Mouse (Mus musculus): ENCODE data around the gene Olfr165.
"Not testable (repeated sequence)": the region's sequence is repeated elsewhere in the genome, so short reads cannot be mapped to it uniquely, and the experiment has no call there.

Gene Olfr165

GRCm38 (mm10) chr16:19423034-19423433 lies at the start of gene Olfr165:
TSS of gene Olfr165 (minus strand) at chr16:19423134.
- no peak for DNase-seq (ENCODE audit: low spot score)

- DNase-seq (ENCODE audit: low spot score): no peak
These were observed 41.4 kb upstream of the Olfr165 start for GRCm38 (mm10) chr16:19464365-19464764.

DNA sequence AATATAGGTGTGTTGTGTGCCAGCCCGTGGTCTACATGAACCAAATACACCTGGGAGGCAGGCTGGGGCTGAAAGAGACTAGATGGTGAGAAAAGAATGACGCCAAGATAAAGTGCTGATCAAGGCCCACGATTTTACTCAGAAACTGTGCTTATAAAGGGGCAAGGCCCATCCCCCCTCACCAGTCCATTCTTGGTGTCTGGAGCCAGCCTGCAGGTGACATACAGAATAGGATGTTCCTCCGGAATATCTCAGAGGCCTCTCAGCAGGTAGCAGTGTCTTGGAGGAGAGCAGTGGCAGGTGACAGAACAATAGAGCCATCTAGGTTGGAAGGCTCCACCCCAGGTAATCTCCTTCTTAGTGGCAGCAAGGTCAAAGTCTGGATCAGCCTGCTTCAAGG lies 35.8 kb upstream of the Olfr165 start:
- DNase-seq (ENCODE audit: low spot score): not testable (repeated sequence)

DNA sequence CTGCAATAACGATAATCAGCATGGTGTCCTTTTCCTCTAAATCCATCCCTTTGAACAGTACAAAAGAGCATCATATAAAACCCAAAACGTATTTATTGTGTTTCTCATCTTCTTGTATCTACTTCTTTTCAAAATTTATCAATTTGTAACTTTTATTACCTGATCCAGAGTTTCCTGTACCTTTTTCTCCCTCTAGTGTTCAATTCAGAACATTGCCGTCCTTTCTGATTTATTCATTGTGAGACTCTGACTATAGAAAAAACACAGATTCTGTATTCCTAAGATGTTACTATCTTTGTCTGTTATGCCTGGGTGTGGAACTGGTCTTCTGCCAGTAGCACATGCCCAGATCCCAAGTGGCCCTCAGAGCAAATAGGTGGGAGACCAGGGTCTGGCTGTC lies 35.0 kb downstream of the Olfr165 start:
- no peak for DNase-seq (ENCODE audit: low spot score)

All from urinary bladder, postnatal 10 days (tissue).